8 mouse cellular contexts compared by ENCODE assay signal in the genomic region with DNA sequence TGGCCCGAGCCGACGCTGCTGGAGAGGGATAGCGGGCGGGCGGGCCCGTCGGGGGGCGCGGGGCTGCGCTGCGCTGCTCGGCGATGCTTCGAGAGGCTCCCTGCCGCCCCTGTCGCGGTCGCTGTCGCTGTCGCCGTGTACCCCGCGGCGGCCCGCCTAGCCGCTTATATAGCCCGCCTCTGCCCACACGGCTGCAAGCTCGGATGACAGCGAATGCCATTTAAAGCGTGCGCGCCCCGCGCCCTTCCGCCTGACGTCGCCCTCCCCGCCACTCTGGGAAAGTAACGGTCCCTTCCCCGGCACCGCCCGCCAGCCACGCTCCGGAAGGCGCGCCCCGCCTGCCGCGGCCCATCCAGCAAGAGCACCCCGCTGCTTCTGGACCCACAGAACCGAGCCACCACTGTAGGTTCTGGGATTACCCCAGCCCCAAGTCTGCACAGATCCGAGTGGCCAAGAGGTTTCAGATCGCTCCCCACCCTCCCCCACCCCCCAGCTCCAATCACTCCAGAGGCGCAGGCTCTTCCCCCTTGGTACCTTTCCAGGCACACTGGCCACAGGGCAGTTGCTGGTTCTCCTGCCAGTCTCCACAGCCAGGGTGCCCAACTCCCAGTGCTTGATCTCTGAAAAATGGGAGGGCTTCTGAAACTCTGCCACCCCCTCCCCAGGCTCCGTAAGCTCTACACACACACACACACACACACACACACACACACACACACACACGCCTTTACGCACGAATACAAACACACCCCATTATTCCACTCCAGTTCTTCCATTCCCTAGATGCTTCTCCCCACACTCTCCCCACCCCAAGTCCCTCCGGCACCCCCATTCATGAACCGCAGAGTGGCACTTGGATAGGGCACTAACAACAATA. TPM values are rescaled to one million over a fixed set of nuclear protein-coding genes. Genes with fewer than 3 reads are reported as not detected.
DNase-seq lines count a peak whose midpoint lies in the region; ATAC-seq lines count a peak whose summit lies in the region.

A gene (minus strand): TSS at position 294 of the 877 bp plus-strand sequence.

- H3K4me3 ChIP-seq in forebrain, embryonic 10.5 days: peak within 1 kb of the TSS; percentile 70
- H3K4me3 ChIP-seq in heart, embryonic 12.5 days: peak within 1 kb of the TSS; percentile 63
- peak within 1 kb of the TSS; percentile 65 for H3K4me3 ChIP-seq in kidney, embryonic 16.5 days (ENCODE audit: low read length)

- peak within 1 kb of the TSS; percentile 81 for H3K27ac ChIP-seq in forebrain, embryonic 10.5 days
- H3K27ac ChIP-seq in heart, embryonic 12.5 days (ENCODE audit: poor library complexity, severe bottlenecking): 0 out of 2 replicates have a peak within 1 kb of the TSS, but pooled peaks have one; percentile 4
- peak within 1 kb of the TSS; percentile 9; the same call in 1 of the 2 replicates for H3K27ac ChIP-seq in kidney, embryonic 16.5 days (ENCODE audit: low read length)

- peak; percentile 17 to 19 for DNase-seq in spleen, adult 18-20 months
- DNase-seq in spleen, postnatal 14 days (ENCODE audit: low spot score in 2 of 2): no peak
- peak; percentile 46 for DNase-seq in forebrain, embryonic 10.5 days (ENCODE audit: extremely low spot score, low spot score)
- DNase-seq in liver: peak; percentile 48
- DNase-seq in neural tube, embryonic 10.5 days (ENCODE audit: extremely low spot score, low spot score): peak; percentile 57
- peak; percentile 19 for DNase-seq in thymus, postnatal 0 days (ENCODE audit: low spot score)

- 5% methylated on average over 62 of the region's 62 CpGs for WGBS in forebrain, embryonic 10.5 days
- 8% methylated on average over 53 of the region's 62 CpGs for WGBS in heart, embryonic 12.5 days
- WGBS in kidney, embryonic 16.5 days: 4% methylated on average over 57 of the region's 62 CpGs

- H3K9ac ChIP-seq in heart, embryonic 12.5 days: peak within 1 kb of the TSS; percentile 81
- peak within 1 kb of the TSS; percentile 72 for H3K9ac ChIP-seq in kidney, embryonic 16.5 days (replicated peaks; ENCODE audit: low read length)

- ATAC-seq in heart, embryonic 12.5 days (ENCODE audit: insufficient number of reproducible peaks, low FRiP score): peak; percentile 75
- peak; percentile 70 for ATAC-seq in kidney, embryonic 16.5 days (ENCODE audit: low FRiP score, low TSS enrichment)

- H3K27me3 ChIP-seq in forebrain, embryonic 10.5 days (ENCODE audit: poor library complexity, severe bottlenecking): peaks cover 72% of the 10 kb centered on the region
- peaks cover 59% of the 10 kb centered on the region for H3K27me3 ChIP-seq in heart, embryonic 12.5 days (replicated peaks)
- H3K27me3 ChIP-seq in kidney, embryonic 16.5 days (ENCODE audit: insufficient read depth, low read length): peaks cover 41% of the 10 kb centered on the region

- H3K4me1 ChIP-seq in forebrain, embryonic 10.5 days: peaks cover 42% of the 10 kb centered on the region
- peaks cover 19% of the 10 kb centered on the region for H3K4me1 ChIP-seq in heart, embryonic 12.5 days (replicated peaks)
- peaks cover 20% of the 10 kb centered on the region for H3K4me1 ChIP-seq in kidney, embryonic 16.5 days (ENCODE audit: insufficient read depth, low read length)

- peak within 1 kb of the TSS; percentile 89 for H3K4me2 ChIP-seq in heart, embryonic 12.5 days
- H3K4me2 ChIP-seq in kidney, embryonic 16.5 days (replicated peaks; ENCODE audit: low read depth, low read length): peak within 1 kb of the TSS; percentile 84

- H3K36me3 ChIP-seq in forebrain, embryonic 10.5 days (replicated peaks): no peaks in the 10 kb centered on the region
- H3K36me3 ChIP-seq in heart, embryonic 12.5 days: no peaks in the 10 kb centered on the region
- no peaks in the 10 kb centered on the region for H3K36me3 ChIP-seq in kidney, embryonic 16.5 days (ENCODE audit: insufficient read depth, low read length)

- no peaks in the 10 kb centered on the region for H3K9me3 ChIP-seq in forebrain, embryonic 10.5 days
- H3K9me3 ChIP-seq in heart, embryonic 12.5 days (replicated peaks): no peaks in the 10 kb centered on the region
- H3K9me3 ChIP-seq in kidney, embryonic 16.5 days (ENCODE audit: low read length): no peaks in the 10 kb centered on the region

RNA-seq across cellular contexts. Expression of the gene that starts here (rescaled TPM):
- 1.5 and 1.6 TPM in 2 replicates for polyA plus RNA-seq in forebrain, embryonic 10.5 days (2016; fragmentation: Nextera tagmentation; extraction: Ambion mirVana)
- 5.9 and 6.9 TPM in 2 replicates for polyA plus RNA-seq in heart, embryonic 12.5 days (2016; fragmentation: Nextera tagmentation; extraction: Ambion mirVana)
- polyA plus RNA-seq in kidney, embryonic 16.5 days (2015; fragmentation: Nextera tagmentation; extraction: Ambion mirVana): 9.5 and 10.0 TPM in 2 replicates
- 2.7 and 3.3 TPM in 2 replicates for polyA plus RNA-seq in thymus, postnatal 0 days (2015; fragmentation: Nextera tagmentation; extraction: Ambion mirVana)

Comparison
In these comparisons a context has a peak if more than half of its experiments do, and no peak if none do; other contexts are left out.
1. DNase-seq: peak in spleen, adult 18-20 months (2 of 2), forebrain, embryonic 10.5 days (single experiment), liver (single experiment), neural tube, embryonic 10.5 days (single experiment) and thymus, postnatal 0 days (single experiment); none in spleen, postnatal 14 days (0 of 2).
2. H3K27ac ChIP-seq: peak in every context shown above with its lines; median percentile 81 in forebrain, embryonic 10.5 days; 9 in kidney, embryonic 16.5 days; 4 in heart, embryonic 12.5 days.
3. Peak in every context shown above with its lines, with median percentiles within 50 percentile points of each other: H3K4me3 ChIP-seq.